Mouse (Mus musculus): ENCODE measurements around the gene Fhdc1.

DNA sequence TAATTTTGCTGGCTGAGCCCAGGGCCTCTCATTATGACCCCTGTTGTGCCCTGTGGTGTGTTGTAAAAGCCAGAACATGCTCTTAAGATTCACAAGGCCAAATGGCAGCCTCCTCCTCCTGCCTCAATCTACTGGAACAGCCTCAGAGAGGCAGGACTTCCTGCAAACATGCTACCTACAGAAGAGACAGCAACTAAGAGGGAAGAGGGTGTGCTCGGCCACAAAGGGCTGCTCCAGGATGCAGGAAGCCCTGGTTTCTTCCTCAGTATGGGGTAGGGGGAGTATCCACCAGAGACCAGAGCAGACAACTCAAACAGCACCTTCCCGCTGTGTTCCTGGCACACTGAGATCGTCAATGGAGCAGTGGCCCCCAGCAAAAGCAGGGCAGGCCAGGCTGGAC lies 19.7 kb downstream of the Fhdc1 start:
- TF ChIP-seq GATA1 (IDR thresholded peaks at IDR 0.05; ENCODE audit: low read length) (no peak), TAL1 (IDR thresholded peaks at IDR 0.05; ENCODE audit: low read length) (no peak)
